Mouse (Mus musculus): ENCODE data around the gene Rnf4.

Gene Rnf4

GRCm38 (mm10) chr5:34336097-34336774 is at the start of gene Rnf4:
Gene Rnf4, plus strand, starts transcription at chr5:34336289.
- DNase-seq (ENCODE audit: low spot score in 2 of 2) = peak; percentile 98 to 99

- DNase-seq (ENCODE audit: low spot score in 2 of 2) = no peak
Measured at GRCm38 (mm10) chr5:34286516-34286915, 49.6 kb upstream of the Rnf4 start.

- no peak for DNase-seq (ENCODE audit: low spot score in 2 of 2)
Measured at GRCm38 (mm10) chr5:34287001-34287837, 48.9 kb upstream of the Rnf4 start.

GRCm38 (mm10) chr5:34287838-34288145 is 48.3 kb upstream of the Rnf4 start:
- DNase-seq (ENCODE audit: low spot score in 2 of 2) = no peak

GRCm38 (mm10) chr5:34288154-34288716 is 47.9 kb upstream of the Rnf4 start, which contains the start of the genes Zfyve28 and Cfap99:
Gene Zfyve28, minus strand, starts transcription at chr5:34288449.
Gene Cfap99, plus strand, starts transcription at chr5:34288600.
- peak; percentile 8 to 18 for DNase-seq (ENCODE audit: low spot score in 2 of 2)

GRCm38 (mm10) chr5:34289286-34289685 is 46.8 kb upstream of the Rnf4 start:
- DNase-seq (ENCODE audit: low spot score in 2 of 2) = no peak

GRCm38 (mm10) chr5:34293363-34293762 is 42.7 kb upstream of the Rnf4 start:
- DNase-seq (ENCODE audit: low spot score in 2 of 2) = no peak

- DNase-seq (ENCODE audit: low spot score in 2 of 2) = no peak
Measured at GRCm38 (mm10) chr5:34294696-34295095, 41.4 kb upstream of the Rnf4 start.

GRCm38 (mm10) chr5:34295141-34295540 is 40.9 kb upstream of the Rnf4 start:
- no peak for DNase-seq (ENCODE audit: low spot score in 2 of 2)

- no peak for DNase-seq (ENCODE audit: low spot score in 2 of 2)
Measured at GRCm38 (mm10) chr5:34298061-34298460, 38.0 kb upstream of the Rnf4 start.

GRCm38 (mm10) chr5:34298937-34299535 is 37.1 kb upstream of the Rnf4 start:
- DNase-seq (ENCODE audit: low spot score in 2 of 2) = no peak

GRCm38 (mm10) chr5:34302377-34302776 is 33.7 kb upstream of the Rnf4 start:
- DNase-seq (ENCODE audit: low spot score in 2 of 2) = no peak

- no peak for DNase-seq (ENCODE audit: low spot score in 2 of 2)
Measured at GRCm38 (mm10) chr5:34309016-34309415, 27.1 kb upstream of the Rnf4 start.

GRCm38 (mm10) chr5:34319491-34320034 is 16.5 kb upstream of the Rnf4 start:
- no peak for DNase-seq (ENCODE audit: low spot score in 2 of 2)

GRCm38 (mm10) chr5:34321236-34321635 is 14.9 kb upstream of the Rnf4 start:
- no peak for DNase-seq (ENCODE audit: low spot score in 2 of 2)

GRCm38 (mm10) chr5:34325286-34325685 is 10.8 kb upstream of the Rnf4 start:
- no peak for DNase-seq (ENCODE audit: low spot score in 2 of 2)

GRCm38 (mm10) chr5:34326249-34326691 is 9.8 kb upstream of the Rnf4 start:
- DNase-seq (ENCODE audit: low spot score in 2 of 2) = no peak

GRCm38 (mm10) chr5:34326875-34327576 is 9.1 kb upstream of the Rnf4 start:
- DNase-seq (ENCODE audit: low spot score in 2 of 2) = no peak

- DNase-seq (ENCODE audit: low spot score in 2 of 2) = no peak
Measured at GRCm38 (mm10) chr5:34330136-34330535, 6.0 kb upstream of the Rnf4 start.

GRCm38 (mm10) chr5:34334081-34334480 is 2.0 kb upstream of the Rnf4 start:
- DNase-seq (ENCODE audit: low spot score in 2 of 2) = no peak

- no peak for DNase-seq (ENCODE audit: low spot score in 2 of 2)
Measured at GRCm38 (mm10) chr5:34335539-34336096, 471 bp upstream of the Rnf4 start.

Data from spleen, postnatal 36 days (tissue).